Mouse (Mus musculus): ENCODE data around the gene Gm20388.

- TF ChIP-seq CTCF (IDR thresholded peaks at IDR 0.05; ENCODE audit: low read depth) (no peak), EP300 (IDR thresholded peaks at IDR 0.05; ENCODE audit: low read depth) (no peak)
Observed at GRCm38 (mm10) chr8:123894502-123895097, 3984.0 kb downstream of the Gm20388 start, which contains the start of gene Acta1.
